Mouse (Mus musculus): ENCODE results near the gene Ak5.

Ak5 gene

DNA sequence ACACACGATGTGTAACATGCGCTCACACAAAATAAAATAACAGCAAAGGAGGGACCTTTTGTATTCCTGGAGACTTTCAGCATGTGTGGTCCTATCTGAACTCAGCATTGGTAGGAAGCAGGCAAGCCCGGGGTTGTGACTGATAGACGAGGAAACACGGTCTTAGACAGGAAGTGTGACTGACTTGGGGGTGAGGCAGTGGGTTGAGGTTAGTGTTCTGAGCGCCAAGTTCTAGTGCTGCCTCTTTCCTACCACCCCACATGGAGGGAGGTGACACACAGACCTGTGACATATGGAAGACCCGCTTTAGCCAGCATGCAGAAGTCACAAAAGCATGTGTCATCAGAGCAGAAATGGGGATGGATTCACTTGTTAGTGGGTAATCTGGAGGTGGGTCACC lies 158.9 kb downstream of the Ak5 start:
- DNase-seq, result no peak

DNA sequence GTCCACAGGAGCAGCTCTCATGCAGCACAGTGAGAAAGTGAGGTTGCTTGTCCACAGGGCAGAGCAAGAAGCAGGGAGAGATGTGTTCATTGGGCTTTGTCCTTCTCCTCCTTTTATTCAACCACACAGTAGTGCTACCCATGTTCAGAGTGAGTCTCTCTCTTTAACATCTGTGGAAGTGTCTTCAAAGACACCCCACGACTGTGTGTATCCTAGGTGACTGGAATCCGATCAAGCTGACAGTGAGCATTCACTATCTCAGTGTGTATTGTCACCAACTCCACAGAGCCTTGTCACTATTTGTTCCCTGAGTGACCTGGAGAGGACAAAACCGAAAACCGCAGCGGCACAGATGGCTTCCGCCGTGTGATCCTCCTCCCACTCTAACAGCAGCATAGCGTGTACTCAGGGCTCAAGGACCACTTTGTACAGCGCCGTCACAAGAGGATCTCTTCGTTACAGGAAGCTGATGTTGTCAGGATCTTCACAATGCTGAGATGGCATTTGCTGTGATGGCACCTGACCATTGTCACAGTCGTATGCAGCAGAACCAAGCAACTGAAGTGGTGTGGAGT lies 159.7 kb downstream of the Ak5 start:
- no peak for DNase-seq

DNA sequence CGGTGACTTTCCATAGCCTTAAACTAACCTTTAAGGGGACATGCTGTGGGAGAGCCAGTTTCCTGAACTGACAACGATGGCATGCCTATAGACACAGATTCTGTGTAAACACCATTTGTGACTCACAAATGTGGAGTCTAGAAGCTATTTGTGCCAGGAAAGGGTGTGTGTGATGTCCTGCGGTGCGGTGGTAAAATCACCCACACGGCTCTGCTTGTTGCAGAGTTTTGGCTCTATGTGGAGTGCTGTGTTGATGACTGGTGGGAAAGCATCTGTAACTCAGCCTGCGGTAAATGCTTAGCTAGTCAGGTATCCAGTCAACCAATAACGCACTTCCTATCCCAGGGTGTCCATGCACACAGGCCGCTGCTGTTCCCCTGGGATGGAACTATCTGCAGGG lies 160.3 kb downstream of the Ak5 start:
- no peak for DNase-seq

DNA sequence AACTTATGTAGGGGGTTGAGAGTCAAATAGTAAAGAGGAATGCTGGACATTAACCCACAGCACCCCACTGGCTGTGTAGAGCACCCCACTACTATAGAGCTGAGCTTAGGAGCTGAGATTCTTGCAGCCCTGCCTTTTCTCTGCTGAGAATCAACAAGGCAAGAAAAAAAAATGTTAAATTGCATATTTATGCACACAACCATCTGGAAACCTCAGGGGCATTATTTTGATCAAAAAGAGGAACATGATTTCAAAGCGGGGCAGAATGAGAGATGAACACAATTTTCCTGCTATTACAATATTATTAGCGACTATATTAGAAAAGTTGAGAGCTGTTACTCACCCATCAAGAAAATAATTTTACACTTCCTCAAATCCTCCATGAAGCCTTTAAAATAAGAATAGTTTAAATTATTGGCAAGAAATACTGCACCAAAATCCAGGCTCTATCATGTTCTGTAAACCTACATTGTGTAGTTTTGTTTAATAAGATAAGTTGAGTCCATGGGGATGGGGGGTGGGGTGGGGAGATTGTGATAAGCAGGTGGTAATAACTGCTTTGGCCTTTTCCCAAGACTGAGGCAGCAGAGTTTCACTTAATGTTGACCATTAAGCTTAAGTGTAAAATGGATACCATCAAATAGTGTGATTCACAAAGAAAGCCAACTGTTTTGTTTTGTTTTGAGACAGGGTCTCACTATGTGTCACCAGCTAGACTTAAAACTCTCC lies 169.0 kb downstream of the Ak5 start:
- DNase-seq, result no peak

DNA sequence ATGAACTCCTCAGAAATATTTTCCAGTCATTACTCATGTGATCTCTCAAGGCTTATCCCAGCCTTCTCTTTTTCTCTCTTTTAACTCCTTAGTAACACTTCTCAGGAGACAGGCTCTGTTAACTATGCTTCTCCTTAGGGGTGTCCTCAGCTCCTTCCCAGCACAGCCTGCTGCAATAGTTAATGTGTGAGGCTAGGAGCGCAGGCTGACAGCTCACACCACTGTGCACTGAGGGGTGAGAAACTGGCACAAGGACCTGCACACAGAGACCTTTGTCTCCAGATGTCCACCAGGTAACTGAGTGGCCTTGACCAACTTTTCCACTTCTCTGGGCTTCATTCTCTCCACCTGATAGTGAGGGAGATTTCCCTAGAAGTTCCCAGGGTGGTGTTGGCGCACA lies 170.3 kb downstream of the Ak5 start:
- DNase-seq, result no peak

DNA sequence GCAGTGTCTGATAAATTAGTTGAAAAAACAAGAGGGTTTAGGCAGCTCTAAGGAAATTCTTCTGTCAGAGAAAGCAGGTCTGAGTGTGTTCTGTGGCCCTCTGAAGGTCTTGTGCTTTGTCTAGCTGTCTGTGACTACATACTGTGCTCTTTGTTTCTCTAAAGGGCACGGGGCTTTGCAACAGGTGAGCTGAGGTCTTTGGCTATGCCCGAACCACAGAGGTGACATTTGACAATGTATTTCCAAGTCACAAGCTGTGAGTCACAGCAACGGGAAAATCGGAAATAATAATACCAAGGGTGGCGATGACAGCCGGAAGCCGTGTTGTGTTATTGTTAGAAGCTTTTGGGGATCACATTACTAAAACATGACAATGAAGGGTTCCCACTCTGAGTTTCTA lies 171.1 kb downstream of the Ak5 start:
- DNase-seq, result no peak

DNA sequence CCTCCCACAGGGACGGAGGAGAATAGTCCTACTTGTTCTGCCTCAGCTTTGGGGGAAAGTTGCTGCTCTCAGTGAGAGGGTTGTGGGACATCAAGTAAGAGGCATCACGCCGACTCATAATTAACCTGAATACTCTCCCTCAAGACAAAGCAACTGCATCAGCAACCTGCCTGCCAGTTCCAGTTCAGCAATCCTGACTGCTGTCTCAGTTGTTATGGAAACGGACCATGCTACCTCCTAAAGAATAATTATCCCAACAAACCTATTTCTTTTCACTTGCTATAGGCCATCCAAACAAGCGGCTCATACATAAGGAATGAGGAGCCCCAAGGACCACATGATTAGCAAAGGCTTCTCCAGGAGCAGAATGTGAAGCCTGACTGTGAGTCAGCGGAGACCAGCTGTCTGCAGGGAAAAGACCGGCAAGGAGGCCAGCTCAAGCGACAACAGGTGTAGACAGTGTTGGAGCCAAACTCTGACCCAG lies 172.7 kb downstream of the Ak5 start:
- no peak for DNase-seq

DNA sequence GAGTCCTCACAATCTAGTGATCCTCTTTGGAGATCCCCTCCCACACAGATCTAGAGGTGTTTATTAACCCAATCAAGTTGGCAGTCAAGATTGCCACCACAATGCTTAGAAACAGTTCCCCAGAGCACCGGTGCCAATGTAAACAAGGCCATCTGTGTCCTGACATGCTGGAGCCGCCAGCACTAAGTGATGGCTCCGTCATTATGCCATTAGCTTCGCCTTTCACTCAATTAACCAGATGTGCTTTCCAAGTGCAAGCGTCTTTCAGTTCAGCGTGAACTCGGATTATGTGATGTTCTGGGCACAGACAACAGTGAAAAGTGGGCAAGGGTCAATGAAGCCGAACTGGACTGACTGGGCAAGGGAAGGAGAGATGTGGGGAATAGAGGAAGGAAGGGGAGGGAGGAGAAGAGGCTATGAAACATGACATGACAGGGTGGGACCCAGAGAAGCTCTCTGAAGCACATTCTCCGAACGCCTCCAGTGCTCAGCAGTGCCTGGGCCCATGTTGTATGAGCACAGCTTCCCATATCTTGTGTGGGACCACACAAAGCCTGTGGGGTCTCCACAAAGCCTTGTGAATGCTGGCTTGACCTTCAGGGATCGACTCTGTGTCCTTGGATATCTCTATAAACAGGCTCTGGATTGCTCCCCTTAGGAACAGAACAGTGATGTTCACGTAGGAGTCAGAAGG lies 173.3 kb downstream of the Ak5 start:
- no peak for DNase-seq

DNA sequence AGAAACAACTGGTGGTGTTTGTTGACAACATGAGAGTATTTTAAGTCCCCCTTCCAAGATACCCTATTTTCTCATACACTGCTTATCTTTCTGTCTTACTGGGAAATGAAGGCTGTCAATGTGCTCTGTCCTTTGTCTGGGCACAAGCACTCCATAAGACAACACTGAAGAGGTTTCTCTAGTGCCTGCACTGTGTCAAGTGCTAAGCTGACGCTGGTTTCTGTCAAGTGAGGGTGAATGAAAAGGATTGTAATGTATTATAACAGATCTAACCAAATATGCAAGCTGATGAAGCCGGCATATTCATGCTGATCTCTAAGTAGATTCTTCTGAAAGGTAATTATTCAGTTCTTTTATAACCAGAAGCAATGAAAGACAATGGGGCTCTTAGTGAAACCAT lies 174.3 kb downstream of the Ak5 start:
- no peak for DNase-seq

DNA sequence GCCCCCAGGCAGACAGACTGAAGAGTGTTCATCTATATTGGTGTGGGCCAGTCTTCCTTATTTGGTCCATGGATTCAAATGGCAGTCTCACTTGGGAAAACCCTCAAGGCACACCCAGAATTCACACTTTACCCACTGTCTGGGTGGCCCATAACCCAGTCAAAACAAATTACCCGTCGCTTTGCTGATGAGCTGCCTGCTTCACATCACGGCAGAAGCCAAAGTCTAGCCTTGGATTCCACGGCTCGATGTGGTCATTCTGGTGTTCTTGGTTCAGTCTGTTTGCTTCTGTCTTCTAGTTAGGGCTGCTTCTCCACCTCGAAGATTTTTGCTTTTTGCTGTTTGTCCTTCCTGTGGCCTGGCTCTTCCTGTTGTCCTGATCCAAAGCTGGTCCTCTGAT lies 175.9 kb downstream of the Ak5 start:
- DNase-seq, result no peak

DNA sequence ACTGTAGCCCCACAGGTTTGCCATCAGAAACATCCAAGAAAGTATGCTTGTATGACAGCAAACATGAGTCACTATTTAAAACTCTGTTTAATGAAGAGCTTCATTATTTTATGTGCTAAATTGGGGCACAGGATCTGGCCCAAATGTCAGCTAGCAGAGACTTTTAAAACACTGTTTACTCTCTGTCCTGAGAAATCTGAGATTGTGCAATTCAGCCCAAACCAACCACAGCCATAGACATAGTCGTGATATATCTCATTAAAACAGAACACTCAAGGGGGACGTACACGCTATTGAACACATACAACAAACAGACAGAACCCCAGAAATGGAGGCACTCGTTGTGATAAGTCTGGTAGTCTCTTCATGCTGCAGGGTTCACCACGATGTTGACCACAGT lies 177.7 kb downstream of the Ak5 start:
- DNase-seq, result no peak

DNA sequence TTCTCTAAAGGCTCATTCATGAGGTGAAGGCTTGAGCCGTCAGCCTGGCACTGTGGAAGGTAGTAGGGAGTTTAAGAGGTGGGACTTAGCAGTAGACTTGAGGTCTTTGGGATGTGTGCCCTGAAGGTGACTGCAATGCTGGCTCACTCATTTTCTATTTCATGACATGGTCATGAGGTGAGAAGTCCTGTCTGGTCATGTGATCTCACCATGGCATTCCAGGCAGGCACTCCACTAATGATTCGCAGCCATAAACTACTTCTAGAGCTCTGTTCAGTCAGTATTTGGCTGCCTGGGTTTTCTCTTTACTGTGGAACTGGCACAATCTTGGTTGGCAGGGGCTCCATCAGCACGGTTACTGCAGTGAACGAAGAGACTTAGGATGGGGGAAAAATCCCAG lies 179.2 kb downstream of the Ak5 start:
- DNase-seq, result no peak

DNA sequence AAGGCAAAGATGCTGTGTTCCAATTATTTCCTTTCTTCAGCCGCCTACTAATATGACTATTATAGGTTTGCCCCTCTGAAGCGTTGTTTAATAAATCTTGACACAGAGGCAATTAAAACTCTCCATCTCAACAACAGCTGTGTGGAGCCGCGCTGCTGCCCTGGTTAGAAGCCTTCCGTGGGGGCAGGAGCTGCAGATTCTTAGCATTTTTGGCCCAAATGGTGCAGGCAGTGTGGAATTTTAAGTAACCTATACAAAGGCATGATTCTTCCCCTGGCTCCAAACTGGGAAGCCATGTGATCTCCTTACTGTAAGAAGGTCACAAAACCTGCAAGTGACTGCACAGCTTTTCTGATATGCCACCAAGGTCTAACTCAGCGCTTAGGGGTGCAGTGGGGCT lies 184.0 kb downstream of the Ak5 start:
- peak; percentile 49 to 58 for DNase-seq

DNA sequence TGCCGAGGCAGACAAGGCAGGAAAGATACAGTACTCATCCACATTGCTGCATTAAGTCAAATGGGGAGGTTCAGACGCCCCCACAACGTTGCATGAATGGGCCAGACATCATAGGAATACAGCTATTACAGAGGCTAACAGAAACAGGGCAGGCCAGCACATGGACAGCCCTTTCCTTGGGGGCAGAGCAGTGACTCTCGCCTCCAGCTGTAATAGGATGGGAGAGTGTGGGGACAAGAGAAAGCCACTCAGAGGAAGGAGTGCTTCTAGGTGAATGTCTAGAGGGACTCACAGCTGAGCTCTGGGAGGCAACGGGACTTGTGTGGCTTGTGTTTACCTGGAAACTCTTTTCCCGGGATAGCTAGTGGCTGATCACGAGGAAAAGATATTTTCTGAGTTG lies 184.4 kb downstream of the Ak5 start:
- peak in 1 of 2 experiments; percentile 13 for DNase-seq

DNA sequence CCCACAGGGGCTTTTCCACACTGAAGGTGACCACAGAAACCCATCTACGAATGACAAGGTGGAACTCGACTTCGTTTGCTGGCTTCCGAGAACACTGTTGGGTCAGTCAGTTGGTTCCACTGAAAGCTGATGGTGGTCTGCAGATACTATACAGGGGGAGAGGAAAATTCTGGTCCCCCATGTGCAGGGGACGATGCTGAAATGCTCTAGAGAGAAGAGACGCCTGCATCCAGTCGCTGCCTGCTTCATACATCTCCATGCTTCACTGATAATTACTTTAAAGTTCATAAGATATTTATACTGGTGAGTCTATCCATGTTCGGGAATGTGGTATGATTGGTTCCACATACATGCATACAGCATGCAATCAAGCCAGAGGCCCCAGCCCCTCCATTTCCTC lies 186.0 kb downstream of the Ak5 start:
- no peak for DNase-seq

DNA sequence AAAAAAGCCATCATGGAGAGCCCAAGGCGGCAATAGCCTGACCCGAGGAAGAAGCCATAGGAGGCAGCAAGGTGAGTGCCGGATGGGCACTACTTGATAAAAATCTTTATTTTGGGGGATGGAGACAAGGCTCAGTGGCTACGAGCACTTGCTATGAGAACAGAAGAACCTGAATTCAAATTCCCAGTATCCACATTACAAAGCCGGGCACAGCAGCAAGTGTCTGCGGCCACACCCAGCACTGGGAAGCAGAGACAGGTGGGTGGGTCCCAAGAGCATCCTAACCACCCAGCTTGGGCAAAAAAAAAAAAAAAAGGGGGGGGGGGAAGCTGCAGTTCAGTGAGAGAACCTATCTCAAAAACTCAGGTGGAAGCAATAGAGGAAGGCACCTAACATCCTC lies 187.8 kb downstream of the Ak5 start:
- DNase-seq, result no peak

DNA sequence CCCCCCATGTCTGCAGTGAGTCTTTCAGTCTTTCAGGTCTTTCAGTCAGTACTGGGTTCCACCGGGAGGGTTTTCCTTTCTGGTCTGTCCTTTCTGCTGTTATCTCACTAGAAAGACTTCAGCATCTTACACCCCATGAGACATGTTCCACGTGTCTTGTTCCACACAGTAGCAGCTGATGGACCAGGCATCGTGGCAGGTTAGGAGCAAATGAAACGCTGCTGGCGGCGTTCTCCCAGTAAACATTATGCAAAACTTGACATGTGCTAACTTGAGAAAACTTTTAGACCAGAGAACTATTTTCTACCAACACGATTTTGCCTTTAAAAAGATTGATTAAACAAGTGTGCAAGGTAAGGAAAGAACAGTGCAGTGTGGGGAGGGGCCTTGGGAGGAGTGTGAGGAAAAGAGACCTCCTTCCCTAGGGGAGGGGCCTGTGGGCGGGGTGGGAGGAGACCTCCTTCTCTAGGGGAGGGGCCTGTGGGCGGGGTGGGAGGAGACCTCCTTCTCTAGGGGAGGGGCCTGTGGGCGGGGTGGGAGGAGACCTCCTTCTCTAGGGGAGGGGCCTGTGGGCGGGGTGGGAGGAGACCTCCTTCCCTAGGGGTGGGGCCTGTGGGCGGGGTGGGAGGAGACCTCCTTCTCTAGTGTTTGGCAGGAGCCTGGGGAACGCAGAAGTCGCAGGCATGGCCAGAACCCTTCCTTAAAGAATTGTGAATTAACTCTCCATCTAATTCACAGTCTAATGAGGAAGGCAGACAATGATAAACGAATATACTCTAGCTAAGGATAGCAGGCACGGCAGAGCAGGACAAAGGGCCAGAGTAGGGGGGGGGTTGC lies 189.3 kb downstream of the Ak5 start:
- DNase-seq, result peak; percentile 66 to 81

DNA sequence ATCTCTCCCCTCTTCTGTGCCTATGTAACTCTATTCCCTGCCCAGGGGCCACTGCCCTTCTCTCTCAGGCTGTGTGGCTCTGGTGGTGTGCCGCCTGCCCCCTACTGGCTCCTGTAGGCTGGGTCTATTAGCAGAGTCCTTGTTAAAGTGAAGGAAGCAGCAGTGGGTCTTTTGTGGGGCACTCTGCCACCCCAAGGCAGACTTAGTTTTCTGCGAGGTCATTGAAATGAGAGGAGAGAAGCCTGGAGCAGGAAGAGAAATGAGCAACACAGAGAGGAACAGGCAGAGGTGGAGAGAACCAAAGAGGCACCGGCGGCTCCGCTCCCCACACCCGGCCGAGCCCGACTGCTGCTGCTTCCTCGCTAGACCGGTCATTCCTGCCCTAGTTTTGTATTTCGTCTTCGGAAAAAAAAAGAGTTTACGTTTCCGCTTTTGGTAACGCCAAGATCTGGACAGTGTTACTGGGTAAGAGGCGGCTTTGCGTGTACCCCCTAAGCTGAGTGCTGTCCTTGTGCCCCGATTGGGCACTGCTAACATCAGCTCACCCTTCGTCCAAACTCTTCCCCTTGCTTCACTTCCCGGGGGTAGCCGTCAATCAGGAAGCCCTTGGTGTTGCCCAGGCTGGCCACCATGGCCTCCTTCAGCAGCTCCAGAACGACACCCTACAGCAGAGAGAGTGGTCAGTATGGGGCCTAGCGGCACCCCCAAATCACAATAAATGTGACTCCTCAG lies 190.2 kb downstream of the Ak5 start:
- DNase-seq, result peak; percentile 78 to 84

DNA sequence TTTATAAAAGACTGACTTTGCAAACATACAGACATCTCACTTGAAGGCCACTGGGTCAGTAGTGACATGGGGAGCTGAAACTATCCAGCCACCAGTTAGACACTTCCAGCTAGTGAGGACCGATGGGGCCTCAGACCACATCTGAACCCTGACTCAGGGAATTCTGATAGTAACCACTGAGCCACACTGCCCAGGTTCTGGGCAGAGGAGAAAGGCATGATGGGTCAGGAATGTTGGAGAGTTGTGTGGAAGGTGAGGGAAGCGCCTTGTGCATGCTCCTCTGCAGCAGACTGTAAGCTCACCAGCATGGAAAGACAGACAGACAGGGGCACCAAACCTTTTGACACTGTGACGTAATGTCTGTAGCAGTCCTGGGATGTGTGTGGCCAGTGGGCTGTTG lies 192.3 kb downstream of the Ak5 start:
- no peak for DNase-seq

DNA sequence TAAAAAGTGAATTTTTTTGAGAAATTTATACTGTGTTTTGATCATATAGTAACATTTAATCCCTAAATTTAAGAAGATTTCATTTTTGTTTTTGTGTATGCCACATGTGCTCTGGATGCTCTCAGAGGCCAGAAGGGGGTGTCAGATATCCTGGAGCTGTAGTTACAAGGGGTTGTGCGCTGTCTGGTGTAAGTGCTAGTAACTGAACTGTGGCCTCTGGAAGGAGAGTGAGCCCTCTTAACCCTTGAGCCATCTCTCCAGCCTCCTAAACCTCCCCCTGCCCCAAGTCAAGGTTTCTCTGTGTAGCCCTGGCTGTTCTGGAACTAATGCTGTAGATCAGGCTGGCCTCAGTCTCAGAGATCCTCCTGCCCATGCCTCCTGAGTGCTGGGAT lies 192.9 kb downstream of the Ak5 start:
- peak in 1 of 2 experiments; percentile 2 for DNase-seq

DNA sequence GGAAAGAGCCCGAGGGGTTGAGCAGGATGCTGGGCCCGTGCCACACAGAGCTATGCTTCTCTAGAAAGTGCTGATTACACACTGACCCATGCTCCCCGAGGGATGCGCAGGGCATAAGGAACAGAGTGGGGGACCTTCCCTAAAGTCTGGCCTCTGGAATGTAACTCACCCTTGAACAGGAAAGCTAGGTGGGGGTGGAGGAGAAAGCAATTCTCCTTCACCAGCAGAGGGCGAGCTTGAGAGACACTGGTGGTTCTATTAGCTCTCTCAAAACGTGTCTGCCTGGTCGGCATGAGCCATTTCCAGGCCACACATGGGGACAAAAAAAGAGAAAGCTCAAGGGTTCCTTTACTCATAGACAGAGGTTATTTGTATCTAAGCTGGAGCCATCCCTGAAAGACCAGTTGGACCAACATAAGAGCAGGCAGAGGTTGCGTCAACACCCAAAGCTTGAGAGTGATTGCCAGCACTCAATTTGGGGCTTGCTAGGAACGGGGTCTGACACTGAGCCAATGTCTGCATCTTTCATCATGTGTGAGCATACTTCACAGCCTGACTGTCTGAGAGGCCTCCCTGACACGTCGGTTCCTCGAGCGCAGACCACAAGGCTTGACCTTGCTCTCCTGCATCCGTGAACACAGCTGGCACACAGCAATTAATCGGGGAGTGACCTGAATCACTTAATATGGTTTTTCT lies 193.4 kb downstream of the Ak5 start:
- peak; percentile 73 to 77 for DNase-seq

DNA sequence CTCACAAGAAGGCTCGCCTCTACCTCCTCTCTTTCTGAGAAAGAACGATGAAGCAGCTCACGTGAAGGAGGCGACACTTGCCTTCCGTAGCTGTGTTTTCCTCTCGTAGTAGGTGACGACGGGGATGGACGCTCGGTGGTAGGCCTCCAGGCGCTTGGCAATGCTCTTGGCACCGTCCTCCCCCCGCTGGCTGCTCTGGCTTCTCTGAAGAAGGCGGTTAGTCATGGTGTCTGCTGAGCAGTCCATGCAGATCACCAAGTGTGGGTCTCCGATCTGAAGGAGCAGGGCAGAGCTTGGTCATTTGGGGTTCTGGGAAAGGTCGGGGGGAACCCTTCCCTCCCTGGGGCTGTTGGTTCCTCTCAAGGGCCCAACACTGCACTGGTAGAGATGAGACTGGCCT lies 195.5 kb downstream of the Ak5 start:
- DNase-seq, result peak in 1 of 2 experiments; percentile 1

Measured in kidney, postnatal 4 days (tissue).